Mouse (Mus musculus): ENCODE results near the gene Hmgcll1. TPM values are rescaled to one million over a fixed set of nuclear protein-coding genes. Genes with fewer than 3 reads are reported as not detected.

The Hmgcll1 gene
- polyA plus RNA-seq (2012; rRNA removed), result 13.0 and 16.4 TPM in 2 replicates

DNA sequence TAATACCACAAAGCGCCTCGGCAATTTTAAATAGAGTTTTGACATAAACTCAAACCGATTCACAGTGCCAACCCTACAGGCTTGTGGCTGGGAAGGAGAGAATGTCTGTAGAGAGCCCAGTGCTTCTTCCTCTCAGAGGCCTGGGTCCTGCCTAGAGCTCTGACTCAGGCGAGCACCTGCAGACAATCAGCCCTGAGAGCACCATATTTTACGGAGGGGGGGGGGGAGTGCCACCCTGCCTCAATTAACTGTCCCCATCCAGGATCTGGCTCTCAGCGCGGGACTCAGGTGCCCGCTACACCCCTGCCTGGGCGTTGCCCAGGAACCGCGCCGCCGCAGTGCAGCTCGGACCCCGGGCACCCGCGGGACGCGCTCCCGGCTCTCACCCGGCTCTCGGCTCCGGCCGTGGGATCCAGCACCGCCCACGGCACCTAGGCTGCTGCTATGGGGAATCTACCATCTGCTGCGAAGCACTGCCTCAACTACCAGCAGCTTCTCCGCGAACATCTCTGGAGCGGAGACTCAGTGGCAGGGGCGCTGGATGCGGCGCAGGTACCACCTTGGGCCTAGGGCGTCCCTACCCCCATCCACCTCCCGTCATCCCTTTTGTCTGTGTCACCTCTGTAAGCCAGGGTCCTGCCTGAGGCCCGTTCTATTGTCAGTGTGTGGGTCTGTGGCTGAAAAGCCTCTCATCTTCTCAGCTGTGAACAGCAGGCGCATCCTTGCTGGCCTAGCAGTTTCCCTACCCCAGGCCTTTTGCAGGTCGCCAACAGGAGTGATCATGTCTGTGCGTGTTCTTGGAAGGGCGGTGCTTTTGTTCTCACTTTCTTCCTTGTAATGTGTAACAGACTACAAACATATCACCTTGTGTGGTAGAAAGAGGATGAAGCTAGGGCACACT lies at the start of gene Hmgcll1:
Gene Hmgcll1, plus strand, starts transcription at position 225 of the 901 bp plus-strand sequence.
- TF ChIP-seq POLR2A (IDR thresholded peaks at IDR 0.05; ENCODE audit: borderline replicate concordance, extremely low read depth, insufficient read depth, insufficient read length, poor library complexity, severe bottlenecking) (no peak; the same call in 1 of the 2 replicates), CTCF (IDR thresholded peaks at IDR 0.05; ENCODE audit: borderline replicate concordance, extremely low read depth, insufficient read depth, insufficient read length) (no peak)
- DNase-seq (ENCODE audit: low read depth), result peak; percentile 81

DNA sequence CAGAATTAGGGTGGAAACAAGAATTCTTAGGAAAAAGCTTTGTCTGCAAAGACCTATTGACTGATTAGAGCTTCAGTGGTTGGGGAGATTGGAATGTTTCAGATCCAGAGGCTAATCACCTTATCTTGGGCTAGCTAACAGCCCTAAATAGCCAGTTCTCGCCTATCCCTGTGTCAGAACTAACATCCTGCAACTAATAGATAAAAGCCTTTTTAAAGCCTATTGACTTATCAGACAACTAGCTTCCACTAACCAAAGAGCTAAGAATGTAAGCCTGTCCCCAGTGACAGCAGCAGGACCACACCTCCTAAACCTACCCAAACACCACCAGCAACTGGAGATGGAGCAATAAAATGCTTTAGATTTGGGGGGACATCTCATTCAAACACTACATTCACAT lies 34.6 kb upstream of the Hmgcll1 start:
- TF ChIP-seq POLR2A (IDR thresholded peaks at IDR 0.05; ENCODE audit: borderline replicate concordance, extremely low read depth, insufficient read depth, insufficient read length, poor library complexity, severe bottlenecking) (no peak), CTCF (IDR thresholded peaks at IDR 0.05; ENCODE audit: borderline replicate concordance, extremely low read depth, insufficient read depth, insufficient read length) (no peak)

DNA sequence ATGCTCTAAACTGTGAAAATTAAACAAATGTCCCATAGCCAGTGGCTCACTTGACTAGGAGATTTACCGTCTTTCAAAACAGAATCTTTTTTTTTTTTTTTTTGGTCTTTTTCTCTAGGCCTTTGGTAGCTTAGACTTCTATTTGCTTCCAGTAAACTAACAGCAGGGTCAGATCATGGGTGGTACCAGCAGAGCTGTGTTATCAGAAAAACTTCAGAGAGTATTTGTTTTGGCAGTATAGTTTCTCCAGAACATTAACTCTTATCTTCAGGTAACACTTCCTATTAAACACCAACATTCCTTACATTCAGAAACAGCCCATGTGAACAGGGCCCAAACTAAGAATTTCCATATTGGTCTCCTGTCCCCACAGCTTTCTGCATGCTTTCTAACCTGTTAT lies 33.5 kb upstream of the Hmgcll1 start:
- no peak for DNase-seq (ENCODE audit: low read depth)
- TF ChIP-seq CTCF (IDR thresholded peaks at IDR 0.05; ENCODE audit: borderline replicate concordance, extremely low read depth, insufficient read depth, insufficient read length) (no peak), POLR2A (IDR thresholded peaks at IDR 0.05; ENCODE audit: borderline replicate concordance, extremely low read depth, insufficient read depth, insufficient read length, poor library complexity, severe bottlenecking) (no peak)

More for the DNA sequence above, 34.6 kb upstream of the Hmgcll1 start:
- DNase-seq (ENCODE audit: low read depth), result no peak

DNA sequence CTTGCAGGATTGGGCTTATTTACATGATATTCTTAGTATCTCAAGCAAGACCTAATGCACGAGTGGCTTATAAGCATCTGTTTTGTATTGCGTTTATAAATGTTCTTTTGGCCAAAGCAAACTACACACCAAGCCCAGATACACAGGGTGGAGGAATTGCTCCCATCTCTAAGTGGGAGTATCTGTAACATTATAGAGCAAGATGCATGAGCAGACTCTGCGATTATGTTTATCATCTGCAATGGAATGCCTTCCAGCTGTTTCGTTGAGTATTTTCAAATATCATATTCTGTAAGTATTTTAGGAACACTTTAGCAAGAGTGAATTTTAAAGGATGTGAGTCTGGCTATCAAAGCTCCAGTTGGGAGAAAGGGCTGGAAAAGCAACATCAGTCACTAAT lies 25.2 kb upstream of the Hmgcll1 start:
- TF ChIP-seq CTCF (IDR thresholded peaks at IDR 0.05; ENCODE audit: borderline replicate concordance, extremely low read depth, insufficient read depth, insufficient read length) (no peak), POLR2A (IDR thresholded peaks at IDR 0.05; ENCODE audit: borderline replicate concordance, extremely low read depth, insufficient read depth, insufficient read length, poor library complexity, severe bottlenecking) (no peak)
- DNase-seq (ENCODE audit: low read depth), result no peak

DNA sequence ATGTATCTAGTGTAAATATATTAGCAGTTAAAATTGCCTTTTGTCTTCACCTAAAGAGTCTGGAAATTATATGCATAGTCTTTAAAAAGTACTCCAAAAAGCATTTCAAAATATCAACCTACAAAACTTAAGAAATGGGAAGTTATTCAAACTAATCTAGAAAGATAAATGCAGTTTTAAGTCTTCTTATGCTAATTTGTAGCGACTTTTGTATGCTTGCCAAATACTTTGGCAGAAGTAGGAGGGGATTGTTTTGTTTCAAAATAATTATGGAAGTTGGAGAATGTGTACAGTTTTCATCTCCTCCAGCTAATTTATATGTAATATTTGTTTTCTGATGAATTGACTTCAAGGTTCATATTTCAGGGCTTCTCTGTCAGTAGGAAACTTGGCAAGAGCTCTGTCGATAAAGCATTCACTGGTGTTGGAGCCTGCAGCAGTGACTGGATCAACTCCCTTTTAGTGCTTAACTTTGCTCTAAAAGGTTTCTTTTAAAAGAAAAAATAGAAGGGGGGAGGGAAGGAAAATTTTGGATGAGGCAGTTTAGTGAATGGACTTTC lies 15.8 kb upstream of the Hmgcll1 start:
- peak; percentile 59 for DNase-seq (ENCODE audit: low read depth)
- TF ChIP-seq CTCF (IDR thresholded peaks at IDR 0.05; ENCODE audit: borderline replicate concordance, extremely low read depth, insufficient read depth, insufficient read length), result no peak
- TF ChIP-seq POLR2A (IDR thresholded peaks at IDR 0.05; ENCODE audit: borderline replicate concordance, extremely low read depth, insufficient read depth, insufficient read length, poor library complexity, severe bottlenecking), result no peak

DNA sequence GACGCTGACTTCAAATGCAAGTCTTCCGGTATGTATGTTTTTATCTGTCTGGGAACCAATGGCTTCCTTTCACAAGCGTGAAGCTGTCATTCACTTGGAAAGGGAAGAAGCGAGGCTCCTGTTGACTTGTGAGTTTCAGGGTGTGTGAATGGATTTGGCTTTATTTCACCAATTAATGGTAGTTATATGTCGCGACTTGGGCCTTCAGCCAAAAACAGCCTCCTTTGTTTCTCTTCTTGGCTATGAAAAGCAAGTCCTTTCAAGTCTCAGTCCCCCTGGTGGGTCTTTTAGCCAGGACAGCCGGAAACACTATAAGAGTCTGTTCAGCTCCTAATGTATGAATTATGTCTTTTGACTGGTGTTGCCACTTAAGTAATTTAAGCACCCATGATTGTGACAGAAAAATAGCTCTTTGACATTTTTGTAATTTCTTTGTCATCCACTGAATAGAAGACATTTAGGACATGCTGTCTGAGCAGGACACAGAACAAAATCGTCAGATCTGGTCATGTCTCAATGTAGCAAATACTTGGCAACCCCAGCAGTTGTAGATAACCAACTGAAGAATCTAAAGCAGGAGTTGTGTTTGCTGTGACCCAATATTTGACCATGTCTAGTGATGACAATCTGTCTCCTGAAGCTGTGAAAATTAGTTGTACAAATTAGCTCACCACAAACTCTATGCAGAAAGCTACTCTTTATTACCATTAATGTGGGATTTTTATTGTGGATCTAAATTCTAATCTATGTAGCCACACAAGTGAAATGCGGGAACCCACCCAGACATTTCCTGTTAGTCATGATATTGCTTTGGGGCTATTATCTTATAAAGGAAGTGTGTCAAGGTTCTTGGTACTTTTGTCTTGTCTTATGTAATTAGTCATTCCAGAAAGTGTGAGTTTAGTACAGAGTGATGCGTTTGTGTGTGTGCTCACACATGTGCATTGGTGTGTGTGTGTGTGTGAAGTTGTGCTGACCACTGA lies 13.5 kb upstream of the Hmgcll1 start:
- TF ChIP-seq CTCF (IDR thresholded peaks at IDR 0.05; ENCODE audit: borderline replicate concordance, extremely low read depth, insufficient read depth, insufficient read length) (peak; percentile 23; the same call in 1 of the 2 replicates), POLR2A (IDR thresholded peaks at IDR 0.05; ENCODE audit: borderline replicate concordance, extremely low read depth, insufficient read depth, insufficient read length, poor library complexity, severe bottlenecking) (no peak)
- peak; percentile 92 for DNase-seq (ENCODE audit: low read depth)

DNA sequence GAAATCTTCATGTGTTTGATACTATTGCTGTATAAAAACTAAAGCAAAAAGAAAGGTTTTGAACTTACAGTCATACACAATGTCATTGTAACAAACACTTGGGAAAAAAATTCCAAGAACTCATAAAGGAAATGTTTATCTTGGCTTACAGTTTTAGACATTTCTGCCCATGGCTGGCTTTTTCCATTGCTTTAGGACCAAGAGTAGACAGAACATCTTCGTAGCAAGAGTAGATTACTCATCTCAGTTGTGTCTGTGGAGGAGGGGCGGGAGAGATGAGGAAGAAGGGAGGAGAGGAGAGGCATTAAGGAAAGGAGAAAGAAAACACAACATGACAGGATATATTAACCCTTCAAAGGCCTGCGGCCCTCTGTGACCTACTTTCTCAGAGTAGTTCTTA lies 11.6 kb upstream of the Hmgcll1 start:
- TF ChIP-seq POLR2A (IDR thresholded peaks at IDR 0.05; ENCODE audit: borderline replicate concordance, extremely low read depth, insufficient read depth, insufficient read length, poor library complexity, severe bottlenecking), result no peak
- TF ChIP-seq CTCF (IDR thresholded peaks at IDR 0.05; ENCODE audit: borderline replicate concordance, extremely low read depth, insufficient read depth, insufficient read length), result no peak

DNA sequence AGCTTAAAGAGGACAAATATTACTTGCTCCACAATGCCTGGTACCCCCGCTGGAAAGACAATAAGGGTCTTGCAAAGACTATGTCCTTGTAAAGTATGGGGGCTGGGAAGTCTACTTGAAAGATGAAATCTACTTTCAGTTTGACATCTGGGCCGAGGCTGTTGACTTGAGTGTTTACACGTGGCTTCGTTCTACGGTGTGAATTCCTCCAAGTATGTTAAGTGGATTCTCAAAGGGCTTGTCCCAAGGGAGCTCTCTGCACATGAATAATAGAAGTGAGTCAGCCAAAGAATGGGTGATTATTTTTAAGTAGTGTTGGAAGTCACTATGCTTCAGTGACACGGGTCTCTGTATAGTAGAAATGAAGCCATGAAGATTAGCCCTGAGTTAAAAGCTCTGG lies 11.0 kb upstream of the Hmgcll1 start:
- no peak for TF ChIP-seq POLR2A (IDR thresholded peaks at IDR 0.05; ENCODE audit: borderline replicate concordance, extremely low read depth, insufficient read depth, insufficient read length, poor library complexity, severe bottlenecking)
- no peak for TF ChIP-seq CTCF (IDR thresholded peaks at IDR 0.05; ENCODE audit: borderline replicate concordance, extremely low read depth, insufficient read depth, insufficient read length)
- no peak for DNase-seq (ENCODE audit: low read depth)

More for the DNA sequence above, 11.6 kb upstream of the Hmgcll1 start:
- DNase-seq (ENCODE audit: low read depth), result no peak

DNA sequence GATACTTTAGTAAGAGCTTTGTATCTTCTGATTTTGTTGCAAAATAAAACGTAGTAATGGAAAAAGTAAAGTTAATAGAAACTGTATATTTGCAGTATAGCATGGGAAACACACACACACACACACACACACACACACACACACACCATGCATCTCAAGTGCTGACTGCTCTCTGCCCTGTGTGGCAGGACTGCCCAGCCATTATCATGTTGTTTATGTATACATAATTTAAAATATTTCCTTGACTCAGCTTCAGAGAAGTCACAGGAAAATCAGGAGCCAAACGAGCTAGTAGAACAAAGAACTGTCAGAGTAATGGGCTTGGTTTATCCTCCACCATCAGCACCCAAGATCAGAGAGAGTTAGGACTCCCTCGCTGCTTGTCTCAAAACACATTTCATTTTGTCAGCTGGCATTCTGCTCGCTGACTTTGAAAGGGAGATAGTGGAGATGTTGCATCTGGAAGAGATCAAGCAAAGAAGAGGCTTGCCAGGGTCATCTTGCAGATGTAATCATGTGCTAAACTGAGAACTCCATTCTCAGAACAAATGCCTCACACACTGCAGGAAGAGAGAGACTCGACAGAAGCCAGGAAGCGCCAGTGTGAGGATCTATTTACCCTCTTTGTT lies 7.2 kb upstream of the Hmgcll1 start:
- peak; percentile 17 for DNase-seq (ENCODE audit: low read depth)
- TF ChIP-seq POLR2A (IDR thresholded peaks at IDR 0.05; ENCODE audit: borderline replicate concordance, extremely low read depth, insufficient read depth, insufficient read length, poor library complexity, severe bottlenecking), result no peak
- TF ChIP-seq CTCF (IDR thresholded peaks at IDR 0.05; ENCODE audit: borderline replicate concordance, extremely low read depth, insufficient read depth, insufficient read length), result no peak

DNA sequence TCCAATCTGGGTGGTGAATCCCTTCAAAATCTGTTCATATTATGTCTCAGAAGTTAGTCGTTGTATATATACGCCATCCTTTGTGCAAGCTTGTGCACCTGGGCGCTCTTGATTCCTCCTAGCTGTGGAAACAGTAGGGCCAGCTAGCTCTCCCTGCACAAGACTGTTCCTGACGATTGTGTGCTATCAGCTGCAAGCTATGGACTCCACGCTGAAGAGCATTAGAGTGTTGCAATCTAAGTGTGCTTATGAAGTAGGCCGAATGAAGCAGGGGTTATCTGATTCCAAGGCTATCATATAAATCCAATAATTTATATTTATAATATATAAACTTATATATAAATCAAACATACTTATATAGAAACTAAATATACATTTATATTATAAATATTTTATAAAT lies 866 bp upstream of the Hmgcll1 start:
- no peak for DNase-seq (ENCODE audit: low read depth)

More for the DNA sequence above, 866 bp upstream of the Hmgcll1 start:
- TF ChIP-seq POLR2A (IDR thresholded peaks at IDR 0.05; ENCODE audit: borderline replicate concordance, extremely low read depth, insufficient read depth, insufficient read length, poor library complexity, severe bottlenecking), result no peak
- TF ChIP-seq CTCF (IDR thresholded peaks at IDR 0.05; ENCODE audit: borderline replicate concordance, extremely low read depth, insufficient read depth, insufficient read length), result no peak

Measured in brain, embryonic 14.5 days (tissue).